Mouse (Mus musculus): ENCODE data around the gene Lims1.

- TF ChIP-seq CTCF (IDR thresholded peaks at IDR 0.05; ENCODE audit: low read depth) (no peak), EP300 (IDR thresholded peaks at IDR 0.05; ENCODE audit: low read depth) (no peak)
Observed at GRCm38 (mm10) chr10:58372430-58373030, 49.3 kb downstream of the Lims1 start.

All from heart, postnatal 0 days (tissue).